Mouse (Mus musculus) heart, postnatal 0 days (tissue): ENCODE measurements around the gene Gm45021.

Source experiments
- CTCF ChIP-seq: IDR thresholded peaks from 2 replicates; pipeline ENCODE4 v1.5.1; 2016; ENCODE audit warnings: antibody characterized with exemption, control low read depth, low read depth
- EP300 ChIP-seq: IDR thresholded peaks from 2 replicates; pipeline ENCODE4 v1.6.1; 2016; ENCODE audit warnings: antibody characterized with exemption, low read depth

DNA sequence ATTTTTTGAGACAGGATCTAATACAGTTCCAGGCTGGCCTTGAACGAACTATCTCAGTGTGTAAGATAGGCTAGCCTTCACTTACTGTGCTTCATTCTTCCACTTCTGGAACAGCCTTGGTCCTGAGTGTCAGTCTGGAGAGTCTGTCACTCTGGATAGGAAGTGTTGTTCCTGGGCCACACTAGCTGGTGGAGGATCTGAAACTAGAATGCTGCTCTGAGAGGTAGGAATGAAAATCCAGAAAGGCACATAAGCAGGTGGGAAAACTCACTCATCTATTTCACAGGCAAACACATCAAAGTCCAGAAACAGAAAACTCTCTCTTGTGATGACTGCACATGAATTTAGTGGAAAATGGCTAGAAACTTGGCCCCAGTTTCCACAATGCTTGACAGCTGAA is 11.2 kb downstream of the Gm45021 start:
- TF ChIP-seq CTCF (no peak), EP300 (no peak)
